In the genomic region with DNA sequence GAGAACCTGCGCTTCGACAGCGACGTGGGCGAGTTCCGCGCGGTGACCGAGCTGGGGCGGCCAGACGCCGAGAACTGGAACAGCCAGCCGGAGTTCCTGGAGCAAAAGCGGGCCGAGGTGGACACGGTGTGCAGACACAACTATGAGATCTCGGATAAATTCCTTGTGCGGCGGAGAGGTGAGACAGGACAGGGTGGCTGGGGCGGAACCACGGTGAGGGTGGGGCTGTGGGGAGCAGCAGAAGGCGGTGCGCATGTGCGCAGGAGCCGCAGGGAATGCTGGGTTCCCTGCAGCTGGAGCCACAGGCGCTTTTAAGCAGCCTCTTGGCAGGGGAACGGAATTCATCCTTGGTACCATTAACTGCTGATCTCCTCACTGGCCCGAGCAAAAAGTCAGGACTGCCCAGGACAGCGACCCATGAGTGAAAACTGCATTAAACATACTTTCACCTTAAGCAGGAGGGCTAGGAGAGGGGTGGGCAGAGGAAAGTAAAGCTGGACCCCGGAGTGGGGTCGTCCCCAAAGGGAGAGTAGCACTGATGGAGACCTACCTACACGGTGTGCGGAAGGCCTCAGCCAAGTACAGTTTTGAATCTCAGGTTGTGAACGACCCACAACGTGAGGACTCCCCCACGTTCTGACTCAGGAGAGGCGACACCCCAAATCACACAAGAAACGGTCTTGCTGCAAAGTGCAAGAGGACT, we compare ENCODE assay signal across 8 mouse cellular contexts. TPM values are rescaled to one million over a fixed set of nuclear protein-coding genes. Genes with fewer than 3 reads are reported as not detected.
DNase-seq lines count a peak whose midpoint lies in the region; ATAC-seq and TF ChIP-seq lines count a peak whose summit lies in the region.

No protein-coding gene starts in this region.

- H3K36me3 ChIP-seq in forebrain, embryonic 14.5 days (ENCODE audit: control insufficient read depth, insufficient read depth, low read length), result no peaks in the 10 kb centered on the region
- H3K36me3 ChIP-seq in liver, postnatal 0 days (replicated peaks; ENCODE audit: insufficient read depth, low read length), result no peaks in the 10 kb centered on the region
- no peaks in the 10 kb centered on the region for H3K36me3 ChIP-seq in neural tube, embryonic 13.5 days

- H3K9ac ChIP-seq in forebrain, embryonic 14.5 days (ENCODE audit: low read length), result peak overlapping the region; percentile 74
- H3K9ac ChIP-seq in liver, postnatal 0 days (replicated peaks), result peak overlapping the region; percentile 56
- peak overlapping the region; percentile 72 for H3K9ac ChIP-seq in neural tube, embryonic 13.5 days

- H3K4me1 ChIP-seq in forebrain, embryonic 14.5 days (ENCODE audit: control insufficient read depth, insufficient read depth, low read length), result no peaks in the 10 kb centered on the region
- no peaks in the 10 kb centered on the region for H3K4me1 ChIP-seq in liver, postnatal 0 days (ENCODE audit: insufficient read depth)
- peaks cover 4% of the 10 kb centered on the region; the same call in 1 of the 2 replicates for H3K4me1 ChIP-seq in neural tube, embryonic 13.5 days (replicated peaks)

- no peak for TF ChIP-seq CTCF in liver, postnatal 0 days (IDR thresholded peaks at IDR 0.05; ENCODE audit: low read depth)

- no peak overlapping the region for H3K27ac ChIP-seq in forebrain, embryonic 14.5 days (ENCODE audit: low read depth, low read length)
- no peak overlapping the region for H3K27ac ChIP-seq in liver, postnatal 0 days (ENCODE audit: low read depth)
- peak overlapping the region; percentile 49 for H3K27ac ChIP-seq in neural tube, embryonic 13.5 days (replicated peaks)

- no peaks in the 10 kb centered on the region for H3K27me3 ChIP-seq in forebrain, embryonic 14.5 days (replicated peaks; ENCODE audit: control insufficient read depth, insufficient read depth, low read length)
- no peaks in the 10 kb centered on the region for H3K27me3 ChIP-seq in liver, postnatal 0 days (ENCODE audit: insufficient read depth, low read length)
- H3K27me3 ChIP-seq in neural tube, embryonic 13.5 days, result 0 out of 2 replicates have a peak, but pooled peaks cover 5% of the 10 kb centered on the region

- DNase-seq in cerebellum, adult 11 months, result peak; percentile 23
- peak; percentile 82 for DNase-seq in forebrain, embryonic 14.5 days (ENCODE audit: low spot score)
- peak; percentile 35 for DNase-seq in heart, postnatal 25 days (ENCODE audit: low spot score)
- DNase-seq in layer of hippocampus, adult 18-20 months (ENCODE audit: low spot score in 2 of 2), result peak; percentile 62 to 81
- DNase-seq in liver, postnatal 0 days, result peak; percentile 66
- DNase-seq in thymus, postnatal 0 days (ENCODE audit: low spot score), result peak; percentile 56

- H3K4me3 ChIP-seq in forebrain, embryonic 14.5 days (ENCODE audit: low read depth, low read length), result peak overlapping the region; percentile 54
- peak overlapping the region; percentile 51 for H3K4me3 ChIP-seq in liver, postnatal 0 days (ENCODE audit: low read depth, low read length)
- H3K4me3 ChIP-seq in neural tube, embryonic 13.5 days, result peak overlapping the region; percentile 53

- H3K9me3 ChIP-seq in forebrain, embryonic 14.5 days (replicated peaks; ENCODE audit: control insufficient read depth, low read length), result no peaks in the 10 kb centered on the region
- H3K9me3 ChIP-seq in liver, postnatal 0 days (ENCODE audit: low read length), result no peaks in the 10 kb centered on the region
- no peaks in the 10 kb centered on the region for H3K9me3 ChIP-seq in neural tube, embryonic 13.5 days

- no peak for TF ChIP-seq EP300 in liver, postnatal 0 days (IDR thresholded peaks at IDR 0.05; ENCODE audit: low read depth)

- intact Hi-C loops in heart, postnatal 25 days (cut with DNase I), result loop anchor here (5.0 kb wide), 1 partner anchor 48 kb away; no protein-coding TSS in a partner anchor

- peak; percentile 36 for ATAC-seq in CD4-positive, CD25-positive, alpha-beta regulatory T cell, adult 4 months
- ATAC-seq in forebrain, embryonic 14.5 days, result peak; percentile 92
- peak; percentile 64 for ATAC-seq in liver, postnatal 0 days
- peak; percentile 91 for ATAC-seq in neural tube, embryonic 13.5 days (ENCODE audit: low read depth)

- WGBS in forebrain, embryonic 14.5 days, result 21% methylated on average over 38 of the region's 38 CpGs
- WGBS in liver, postnatal 0 days (ENCODE audit: insufficient replicate concordance), result 32% methylated on average over 38 of the region's 38 CpGs
- WGBS in neural tube, embryonic 13.5 days, result 26% methylated on average over 38 of the region's 38 CpGs

- H3K4me2 ChIP-seq in forebrain, embryonic 14.5 days (ENCODE audit: low read length), result peak overlapping the region; percentile 77
- peak overlapping the region; percentile 79 for H3K4me2 ChIP-seq in liver, postnatal 0 days (ENCODE audit: low read depth, low read length)
- H3K4me2 ChIP-seq in neural tube, embryonic 13.5 days, result peak overlapping the region; percentile 78

RNA-seq across cellular contexts. Expression of a gene that starts 4.2 kb away (rescaled TPM):
- 10 to 100 TPM; 12.7 to 77.2 TPM for polyA plus RNA-seq in CD4-positive, CD25-positive, alpha-beta regulatory T cell, adult 4 months (2017; shearing (Covaris generic))
- polyA plus RNA-seq in forebrain, embryonic 14.5 days (2014; fragmentation: Nextera tagmentation; extraction: Ambion mirVana), result 0.85 and 1.4 TPM in 2 replicates
- total RNA-seq in heart, postnatal 25 days (2021), result 10 to 100 TPM; 13.4 to 14.8 TPM
- total RNA-seq in layer of hippocampus, adult 18-20 months (2021), result 1 to 10 TPM; 1.6 to 2.0 TPM
- polyA plus RNA-seq in liver, postnatal 0 days (2015; fragmentation: Nextera tagmentation; extraction: Ambion mirVana), result 8.2 and 9.3 TPM in 2 replicates
- polyA plus RNA-seq in neural tube, embryonic 13.5 days (2015; fragmentation: Nextera tagmentation; extraction: Ambion mirVana), result 2.8 and 2.9 TPM in 2 replicates
- polyA plus RNA-seq in thymus, postnatal 0 days (2015; fragmentation: Nextera tagmentation; extraction: Ambion mirVana), result 574 and 589 TPM in 2 replicates

RNA-seq across cellular contexts. Expression of a gene that starts 15.6 kb away (rescaled TPM):
- under 1 TPM in 1 of 2 experiments, not detected in 1; 0.18 TPM for polyA plus RNA-seq in CD4-positive, CD25-positive, alpha-beta regulatory T cell, adult 4 months (2017; shearing (Covaris generic))
- not detected in 2 replicates for polyA plus RNA-seq in forebrain, embryonic 14.5 days (2014; fragmentation: Nextera tagmentation; extraction: Ambion mirVana)
- not detected for total RNA-seq in heart, postnatal 25 days (2021)
- total RNA-seq in layer of hippocampus, adult 18-20 months (2021), result not detected
- not detected in 2 replicates for polyA plus RNA-seq in liver, postnatal 0 days (2015; fragmentation: Nextera tagmentation; extraction: Ambion mirVana)
- polyA plus RNA-seq in neural tube, embryonic 13.5 days (2015; fragmentation: Nextera tagmentation; extraction: Ambion mirVana), result 0.13 and 0.25 TPM in 2 replicates
- 2.3 and 3.1 TPM in 2 replicates for polyA plus RNA-seq in thymus, postnatal 0 days (2015; fragmentation: Nextera tagmentation; extraction: Ambion mirVana)

RNA-seq across cellular contexts. Expression of a gene that starts 22.2 kb away (rescaled TPM):
- 100 to 1,000 TPM in 1 of 2 experiments, 10 to 100 TPM in 1; 11.3 to 101 TPM for polyA plus RNA-seq in CD4-positive, CD25-positive, alpha-beta regulatory T cell, adult 4 months (2017; shearing (Covaris generic))
- polyA plus RNA-seq in forebrain, embryonic 14.5 days (2014; fragmentation: Nextera tagmentation; extraction: Ambion mirVana), result 0.25 and 0.27 TPM in 2 replicates
- 10 to 100 TPM; 13.9 to 14.3 TPM for total RNA-seq in heart, postnatal 25 days (2021)
- 1 to 10 TPM; 1.3 to 1.4 TPM for total RNA-seq in layer of hippocampus, adult 18-20 months (2021)
- polyA plus RNA-seq in liver, postnatal 0 days (2015; fragmentation: Nextera tagmentation; extraction: Ambion mirVana), result 12.0 and 15.3 TPM in 2 replicates
- polyA plus RNA-seq in neural tube, embryonic 13.5 days (2015; fragmentation: Nextera tagmentation; extraction: Ambion mirVana), result 0.36 and 0.63 TPM in 2 replicates
- 991 and 995 TPM in 2 replicates for polyA plus RNA-seq in thymus, postnatal 0 days (2015; fragmentation: Nextera tagmentation; extraction: Ambion mirVana)

RNA-seq across cellular contexts. Expression of a gene that starts 44.8 kb away (rescaled TPM):
- under 1 TPM in 1 of 2 experiments, not detected in 1; 0.23 TPM for polyA plus RNA-seq in CD4-positive, CD25-positive, alpha-beta regulatory T cell, adult 4 months (2017; shearing (Covaris generic))
- not detected in 2 replicates for polyA plus RNA-seq in forebrain, embryonic 14.5 days (2014; fragmentation: Nextera tagmentation; extraction: Ambion mirVana)
- total RNA-seq in heart, postnatal 25 days (2021), result under 1 TPM; 0.34 to 0.48 TPM
- total RNA-seq in layer of hippocampus, adult 18-20 months (2021), result under 1 TPM; 0.28 to 0.87 TPM
- polyA plus RNA-seq in liver, postnatal 0 days (2015; fragmentation: Nextera tagmentation; extraction: Ambion mirVana), result not detected in 2 replicates
- polyA plus RNA-seq in neural tube, embryonic 13.5 days (2015; fragmentation: Nextera tagmentation; extraction: Ambion mirVana), result not detected in 2 replicates
- polyA plus RNA-seq in thymus, postnatal 0 days (2015; fragmentation: Nextera tagmentation; extraction: Ambion mirVana), result 0.22 and 0.27 TPM in 2 replicates

RNA-seq across cellular contexts. Expression of a gene that starts 52.3 kb away (rescaled TPM):
- polyA plus RNA-seq in CD4-positive, CD25-positive, alpha-beta regulatory T cell, adult 4 months (2017; shearing (Covaris generic)), result 10 to 100 TPM in 1 of 2 experiments, 1 to 10 TPM in 1; 8.9 to 77.0 TPM
- 1.4 and 2.1 TPM in 2 replicates for polyA plus RNA-seq in forebrain, embryonic 14.5 days (2014; fragmentation: Nextera tagmentation; extraction: Ambion mirVana)
- 10 to 100 TPM in 1 of 2 experiments, 1 to 10 TPM in 1; 9.2 to 12.6 TPM for total RNA-seq in heart, postnatal 25 days (2021)
- total RNA-seq in layer of hippocampus, adult 18-20 months (2021), result 1 to 10 TPM; 1.3 to 1.9 TPM
- 22.7 and 24.9 TPM in 2 replicates for polyA plus RNA-seq in liver, postnatal 0 days (2015; fragmentation: Nextera tagmentation; extraction: Ambion mirVana)
- polyA plus RNA-seq in neural tube, embryonic 13.5 days (2015; fragmentation: Nextera tagmentation; extraction: Ambion mirVana), result 1.2 and 2.3 TPM in 2 replicates
- polyA plus RNA-seq in thymus, postnatal 0 days (2015; fragmentation: Nextera tagmentation; extraction: Ambion mirVana), result 1,510 and 1,544 TPM in 2 replicates

Comparison
In these comparisons a context has a peak if more than half of its experiments do, and no peak if none do; other contexts are left out.
1. ATAC-seq: peak in every context shown above with its lines; median percentile 92 in forebrain, embryonic 14.5 days; 91 in neural tube, embryonic 13.5 days; 64 in liver, postnatal 0 days; 36 in CD4-positive, CD25-positive, alpha-beta regulatory T cell, adult 4 months.
2. DNase-seq: peak in every context shown above with its lines; median percentile 82 in forebrain, embryonic 14.5 days; 72 in layer of hippocampus, adult 18-20 months; 66 in liver, postnatal 0 days; 56 in thymus, postnatal 0 days; 35 in heart, postnatal 25 days; 23 in cerebellum, adult 11 months.